Mouse (Mus musculus) heart, adult 2 months (tissue): ENCODE data around the gene Hipk2.

ENCODE experiments used
- CTCF ChIP-seq: fragments of 200-600 bp; IDR thresholded peaks from 2 replicates; pipeline ENCODE4 v1.8.1; 2022; ENCODE audit warnings: antibody characterized with exemption, mild to moderate bottlenecking, moderate library complexity
- POLR2A ChIP-seq: fragments of 200-500 bp; IDR thresholded peaks from 2 replicates; pipeline ENCODE4 v1.6.1; 2011; ENCODE audit warnings: mild to moderate bottlenecking, low read depth, low read length, control low read depth; ENCODE audit not compliant: insufficient read depth

GRCm38 (mm10) chr6:38919135-38919740 is 43.3 kb upstream of the Hipk2 start:
- TF ChIP-seq POLR2A: no peak
- TF ChIP-seq CTCF: no peak
